Mouse (Mus musculus) E14TG2a.4 (cell line): Measurements from ENCODE around the gene Cd8a.

ENCODE experiments used
- CTCF ChIP-seq: conservative IDR thresholded peaks from 2 replicates; pipeline ENCODE4 v1.5.1; 2014; ENCODE audit warnings: low read length
- NANOG ChIP-seq: IDR thresholded peaks from 2 replicates; pipeline ENCODE4 v1.6.1; 2014; ENCODE audit warnings: borderline replicate concordance, low read length, mixed read lengths
- POU5F1 ChIP-seq: IDR thresholded peaks from 2 replicates; pipeline ENCODE4 v1.6.1; 2014; ENCODE audit warnings: low read length, borderline replicate concordance

DNA sequence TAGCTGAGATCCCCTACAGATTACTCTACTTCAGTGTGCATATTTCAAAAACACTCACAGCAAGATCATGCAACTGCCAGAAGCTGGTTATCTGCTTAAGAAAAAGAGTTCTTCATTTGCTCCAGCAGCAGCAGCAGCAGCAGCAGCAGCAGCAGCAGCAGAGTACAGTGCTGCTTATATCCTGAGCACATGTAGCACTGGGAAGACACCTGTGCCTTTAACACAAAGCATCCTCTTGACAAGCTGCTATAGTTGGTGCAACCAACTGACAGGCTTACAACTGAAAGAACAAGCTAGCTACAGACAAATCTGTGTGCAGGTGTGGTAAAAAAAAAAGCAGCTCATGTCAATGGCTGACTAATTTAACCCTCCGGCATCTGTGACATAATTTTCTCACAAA is 22.8 kb downstream of the Cd8a start:
- TF ChIP-seq CTCF (no peak), NANOG (no peak), POU5F1 (no peak)
